Comparison of ENCODE assay signal across 20 mouse cellular contexts in genomic region chr2:79717846-79718245, GRCm38 (mm10). TPM values are rescaled to one million over a fixed set of nuclear protein-coding genes. Genes with fewer than 3 reads are reported as not detected.
"Had no signal": no experiment of that assay in that cellular context is flagged by ENCODE, and none has a peak within 500 bp of the region (broad histone marks: within the 10 kb centered on the region; RNA-seq: fewer than 3 reads in every experiment).

No protein-coding gene starts in this region.

- H3K36me3 ChIP-seq: liver, embryonic 15.5 days; midbrain, embryonic 10.5 days; midbrain, embryonic 13.5 days; midbrain, embryonic 15.5 days; neural tube, embryonic 12.5 days; stomach, embryonic 15.5 days had no signal

- DNase-seq: lung, adult 18-20 months; lung, embryonic 14.5 days; lung, postnatal 10 days; lung, postnatal 4 days; right cerebral cortex, postnatal 14 days; thymus, adult 2 months; thymus, postnatal 25 days; thymus, postnatal 4 days had no signal

- H3K4me1 ChIP-seq: liver, embryonic 15.5 days; midbrain, embryonic 10.5 days; midbrain, embryonic 13.5 days; midbrain, embryonic 15.5 days; neural tube, embryonic 12.5 days; stomach, embryonic 15.5 days had no signal

- H3K9me3 ChIP-seq: liver, embryonic 15.5 days; midbrain, embryonic 10.5 days; midbrain, embryonic 13.5 days; midbrain, embryonic 15.5 days; neural tube, embryonic 12.5 days; stomach, embryonic 15.5 days had no signal

- ATAC-seq: midbrain, embryonic 13.5 days; midbrain, embryonic 15.5 days had no signal

- H3K4me3 ChIP-seq: liver, embryonic 15.5 days; midbrain, embryonic 10.5 days; midbrain, embryonic 13.5 days; midbrain, embryonic 15.5 days; myocyte; neural tube, embryonic 12.5 days; stomach, embryonic 15.5 days had no signal

- H3K4me2 ChIP-seq: liver, embryonic 15.5 days; lung, embryonic 14.5 days; midbrain, embryonic 13.5 days; midbrain, embryonic 15.5 days; neural tube, embryonic 12.5 days; stomach, embryonic 15.5 days had no signal

- H3K9ac ChIP-seq: liver, embryonic 15.5 days; lung, embryonic 14.5 days; midbrain, embryonic 13.5 days; midbrain, embryonic 15.5 days; neural tube, embryonic 12.5 days; stomach, embryonic 15.5 days had no signal

- H3K27me3 ChIP-seq: liver, embryonic 15.5 days; midbrain, embryonic 13.5 days; midbrain, embryonic 15.5 days; neural tube, embryonic 12.5 days; stomach, embryonic 15.5 days had no signal

- H3K27ac ChIP-seq: liver, embryonic 15.5 days; midbrain, embryonic 10.5 days; midbrain, embryonic 13.5 days; midbrain, embryonic 15.5 days; neural tube, embryonic 12.5 days; stomach, embryonic 15.5 days; stomach, postnatal 0 days had no signal

RNA-seq across cellular contexts. Expression of gene Ppp1r1c, which starts 10.3 kb away (rescaled TPM):
- total RNA-seq: megakaryocyte, adult 5-6 weeks; megakaryocyte-erythroid progenitor cell, adult 5-6 weeks had no signal
- polyA plus RNA-seq: liver, embryonic 15.5 days; lung, embryonic 14.5 days; myocyte; spleen, adult 2 months; stomach, embryonic 15.5 days; stomach, postnatal 0 days; thymus, adult 2 months; urinary bladder, adult 2 months had no signal
